Mouse (Mus musculus): ENCODE measurements around the gene Senp8.

DNA sequence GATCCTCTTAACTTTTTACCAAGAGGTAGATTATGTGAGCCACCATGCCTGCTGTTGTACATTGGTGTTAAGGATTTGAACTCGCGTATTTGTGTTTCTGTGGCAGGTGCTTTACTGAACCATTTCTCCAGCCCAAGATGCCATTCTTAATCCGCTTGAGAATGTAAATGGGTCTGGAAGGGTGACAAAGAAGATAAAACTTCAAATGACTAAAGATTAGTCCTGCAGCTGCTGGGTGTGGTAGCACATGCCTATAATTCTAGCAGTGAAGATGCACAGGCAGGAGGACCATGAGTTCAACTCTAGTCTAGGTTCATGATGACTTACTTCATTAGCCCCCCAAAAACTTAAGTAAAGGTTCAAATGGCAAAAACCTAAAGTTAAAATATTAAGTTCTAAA lies 6.6 kb downstream of the Senp8 start:
- TF ChIP-seq CTCF (IDR thresholded peaks at IDR 0.05; ENCODE audit: borderline replicate concordance, insufficient read depth, low read depth, low read length) (no peak), POLR2A (IDR thresholded peaks at IDR 0.05; ENCODE audit: borderline replicate concordance, insufficient read depth, low read length) (no peak)

All from cerebellum, adult 2 months (tissue).